Mouse (Mus musculus) hindbrain, embryonic 13.5 days (tissue): ENCODE measurements around the gene Mta3. TPM values are rescaled to one million over a fixed set of nuclear protein-coding genes. Genes with fewer than 3 reads are reported as not detected.

Experiments used
- ATAC-seq: fragments of 200-750 bp; cut with Nextera tagmentation; 2 replicates; pipeline ENCODE4 v1.8.0; 2017; ENCODE audit warnings: moderate TSS enrichment; ENCODE audit not compliant: low FRiP score
- H3K27ac ChIP-seq: fragments of 300-500 bp; sonication (generic); 2 replicates; pipeline ENCODE4 v1.5.1; 2015; ENCODE audit warnings: inconsistent platforms, mild to moderate bottlenecking, moderate library complexity
- H3K27me3 ChIP-seq: fragments of 300-500 bp; sonication (generic); 2 replicates; pipeline ENCODE4 v1.6.1; 2015; ENCODE audit warnings: mild to moderate bottlenecking, inconsistent platforms
- H3K36me3 ChIP-seq: fragments of 300-500 bp; sonication (generic); 2 replicates; pipeline ENCODE4 v1.6.1; 2015; ENCODE audit warnings: mild to moderate bottlenecking, inconsistent platforms
- H3K4me1 ChIP-seq: fragments of 300-500 bp; sonication (generic); replicated peaks from 2 replicates; pipeline ENCODE4 v1.6.1; 2015; ENCODE audit warnings: inconsistent platforms
- H3K4me2 ChIP-seq: fragments of 300-500 bp; sonication (generic); 2 replicates; pipeline ENCODE4 v1.6.1; 2015; ENCODE audit warnings: inconsistent platforms, mild to moderate bottlenecking, moderate library complexity
- H3K4me3 ChIP-seq: fragments of 300-500 bp; sonication (generic); 2 replicates; pipeline ENCODE4 v1.5.1; 2015; ENCODE audit warnings: mild to moderate bottlenecking, inconsistent platforms
- H3K9ac ChIP-seq: fragments of 300-500 bp; sonication (generic); 2 replicates; pipeline ENCODE4 v1.6.1; 2015; ENCODE audit warnings: mild to moderate bottlenecking, inconsistent platforms
- H3K9me3 ChIP-seq: fragments of 300-500 bp; sonication (generic); 2 replicates; pipeline ENCODE4 v1.6.1; 2016; ENCODE audit warnings: inconsistent platforms
- WGBS: fragments of 180-500 bp; shearing (Covaris S2); methylation state at CpG from one replicate; pipeline ENCODE4 v1.1.7; 2015; 5-methylcytosine and 5-hydroxymethylcytosine counted together
- polyA plus RNA-seq: library from polyadenylated mRNA; unstranded; fragments of >200 nt; fragmentation: Nextera tagmentation; extraction: Ambion mirVana; gene quantifications from 2 replicates; pipeline ENCODE4 v1.2.1, GENCODE M21; 2015

Gene Mta3
- polyA plus RNA-seq, 1 experiment from 2014 or later: 33.3 TPM

DNA sequence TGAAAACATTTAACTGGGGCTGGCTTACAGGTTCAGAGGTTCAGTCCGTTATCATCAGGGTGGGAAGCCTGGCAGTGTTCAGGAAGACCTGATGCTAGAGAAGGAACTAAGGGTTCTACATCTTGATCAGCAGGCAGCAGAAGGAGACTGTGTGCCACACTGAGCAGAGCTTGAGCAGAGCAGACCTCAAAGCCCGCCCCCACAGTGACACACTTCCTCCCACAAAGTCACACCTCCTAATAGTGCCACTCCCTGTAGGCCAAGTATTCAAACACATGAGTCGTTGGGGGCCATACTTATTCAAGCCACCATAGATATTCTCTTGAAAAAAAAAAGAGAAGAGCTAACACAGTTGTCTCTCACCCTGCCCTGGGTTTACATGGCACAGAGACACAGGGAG lies 115.9 kb downstream of the Mta3 start:
- Histone ChIP-seq H3K9ac (no peak overlapping the region), H3K27ac (no peak overlapping the region), H3K27me3 (no peaks in the 10 kb centered on the region), H3K4me1 (peaks cover 17% of the 10 kb centered on the region), H3K9me3 (no peaks in the 10 kb centered on the region), H3K4me2 (no peak overlapping the region), H3K36me3 (no peaks in the 10 kb centered on the region), H3K4me3 (no peak overlapping the region)
- no peak for ATAC-seq
- 94% methylated on average over 3 of the region's 3 CpGs for WGBS

DNA sequence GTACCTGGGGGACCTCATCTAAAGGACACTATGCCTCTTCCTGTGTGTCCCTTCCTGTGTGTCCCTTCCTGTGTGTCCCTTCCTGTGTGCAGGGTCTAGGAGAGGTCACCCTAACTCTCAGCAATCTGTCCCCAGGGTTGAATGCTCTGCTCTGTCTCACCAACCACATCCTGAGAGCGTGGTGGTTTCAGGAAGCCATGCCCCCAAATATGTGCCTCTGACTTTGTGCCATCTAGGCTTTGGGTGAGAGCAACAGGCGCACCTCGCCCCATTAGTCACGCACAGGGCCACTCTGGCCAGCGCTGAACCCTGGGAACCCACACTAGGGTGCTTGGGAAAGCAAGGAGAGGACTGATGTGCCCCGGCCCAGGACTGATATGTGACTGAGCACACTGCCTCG lies 117.9 kb downstream of the Mta3 start:
- WGBS: 90% methylated on average over 7 of the region's 7 CpGs

DNA sequence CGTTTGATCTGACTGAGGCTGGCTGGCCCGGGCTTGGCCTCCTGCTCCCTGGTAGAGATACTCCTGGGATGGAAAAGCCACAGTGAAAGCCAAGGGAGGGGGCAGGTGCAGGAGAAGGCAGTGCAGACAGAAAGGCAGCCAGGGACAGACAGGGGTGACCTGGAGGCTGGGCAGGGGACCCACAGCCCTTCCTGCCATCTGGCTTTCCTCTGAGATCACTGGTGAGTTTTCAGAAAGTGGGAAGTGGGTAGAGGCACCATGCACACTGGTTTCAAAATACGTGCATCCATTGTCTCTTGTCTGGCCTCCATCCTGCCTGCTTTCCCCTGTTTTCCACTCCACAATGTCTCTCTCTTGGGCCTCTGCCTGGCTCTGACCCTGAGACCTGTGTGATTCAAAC lies 123.4 kb downstream of the Mta3 start:
- no peaks in the 10 kb centered on the region for H3K9me3 ChIP-seq
- no peak overlapping the region for H3K27ac ChIP-seq
- no peak overlapping the region for H3K4me2 ChIP-seq
- ATAC-seq: no peak
- H3K9ac ChIP-seq: no peak overlapping the region
- H3K36me3 ChIP-seq: no peaks in the 10 kb centered on the region
- no peaks in the 10 kb centered on the region for H3K4me1 ChIP-seq
- H3K27me3 ChIP-seq: no peaks in the 10 kb centered on the region
- H3K4me3 ChIP-seq: no peak overlapping the region
- WGBS: 69% methylated on average over 3 of the region's 3 CpGs

More for the DNA sequence above, 117.9 kb downstream of the Mta3 start:
- no peak overlapping the region for H3K27ac ChIP-seq
- no peak overlapping the region for H3K4me3 ChIP-seq
- H3K4me1 ChIP-seq: peaks cover 17% of the 10 kb centered on the region
- H3K9ac ChIP-seq: no peak overlapping the region
- no peak overlapping the region for H3K4me2 ChIP-seq
- no peaks in the 10 kb centered on the region for H3K9me3 ChIP-seq
- ATAC-seq: no peak
- no peaks in the 10 kb centered on the region for H3K36me3 ChIP-seq
- no peaks in the 10 kb centered on the region for H3K27me3 ChIP-seq

DNA sequence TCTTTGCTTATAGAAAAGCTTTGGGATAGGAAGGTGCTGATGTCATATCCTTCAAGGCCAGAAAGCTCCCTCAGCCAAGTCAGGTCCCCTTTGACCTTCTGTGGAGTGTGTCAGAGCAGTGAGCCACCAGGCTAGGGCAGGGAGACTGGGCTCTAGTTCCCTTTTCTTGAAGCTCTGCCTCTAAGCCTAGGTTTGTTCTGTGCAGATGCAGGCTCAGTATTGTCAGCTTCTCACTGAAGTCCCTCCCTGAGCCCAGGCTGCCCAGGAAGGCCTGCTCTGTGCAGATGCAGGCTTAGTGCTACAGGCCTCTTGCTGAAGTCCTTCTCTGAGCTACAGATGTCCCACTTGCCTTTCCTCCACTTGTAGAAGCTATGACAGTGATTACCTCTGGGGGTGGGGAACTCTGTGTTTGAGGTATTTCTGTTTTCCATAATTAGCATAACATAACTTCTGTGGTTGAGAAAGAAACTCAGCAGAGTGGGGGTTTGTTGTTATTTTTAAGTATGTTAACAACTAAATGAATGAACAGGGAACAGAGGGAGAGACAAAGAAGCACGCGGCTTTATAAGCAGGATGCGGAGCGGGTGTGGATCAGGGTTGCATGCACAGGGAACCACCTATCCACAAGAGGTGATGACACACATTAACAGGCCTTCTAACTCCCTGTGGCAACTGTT lies 124.8 kb downstream of the Mta3 start:
- Histone ChIP-seq H3K36me3 (no peaks in the 10 kb centered on the region), H3K4me3 (no peak overlapping the region), H3K27ac (no peak overlapping the region), H3K9me3 (no peaks in the 10 kb centered on the region), H3K27me3 (no peaks in the 10 kb centered on the region), H3K9ac (no peak overlapping the region), H3K4me1 (no peaks in the 10 kb centered on the region), H3K4me2 (no peak overlapping the region)
- ATAC-seq: no peak
- 95% methylated on average over 4 of the region's 4 CpGs for WGBS

DNA sequence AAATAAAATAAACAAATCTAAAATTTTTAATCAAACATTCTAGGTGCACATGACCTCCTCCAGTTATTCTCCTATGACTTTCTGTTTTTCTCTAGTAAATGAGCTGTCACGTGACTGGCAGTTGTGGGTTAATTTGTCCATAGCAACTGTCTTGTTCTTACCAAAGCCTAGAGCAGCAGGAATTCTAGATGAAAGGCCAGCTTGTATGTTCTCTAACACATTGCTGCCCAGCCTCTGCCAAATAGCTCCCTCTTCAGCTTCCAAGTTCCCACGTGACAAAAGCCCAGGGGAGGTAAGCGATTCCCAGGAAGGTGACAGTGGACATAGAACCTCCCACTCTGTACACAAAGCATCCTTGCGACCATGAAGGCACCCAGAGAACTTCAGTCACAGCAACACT lies 128.2 kb downstream of the Mta3 start:
- ATAC-seq: no peak
- WGBS: 58% methylated on average over 4 of the region's 4 CpGs

DNA sequence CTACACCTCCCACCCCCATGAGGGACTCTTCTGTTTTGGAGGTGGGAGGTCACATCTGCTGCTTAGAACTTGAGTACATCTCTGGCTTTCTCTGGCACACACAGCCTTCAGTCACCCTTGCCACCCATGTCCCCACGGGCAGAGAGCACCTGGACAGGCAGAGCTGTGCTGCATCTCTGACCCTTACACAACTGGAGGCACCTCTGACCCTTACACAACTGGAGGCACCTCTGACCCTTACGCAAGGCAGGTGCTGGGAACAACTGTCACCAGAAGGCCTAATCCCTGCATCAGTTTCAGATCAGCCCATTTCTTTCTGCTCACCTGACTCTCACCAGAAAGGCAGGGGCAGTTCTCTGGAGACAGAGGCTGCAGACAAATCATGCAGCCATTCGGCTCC lies 130.1 kb downstream of the Mta3 start:
- Histone ChIP-seq H3K27me3 (no peaks in the 10 kb centered on the region; the same call in 1 of the 2 replicates), H3K27ac (no peak overlapping the region), H3K36me3 (no peaks in the 10 kb centered on the region), H3K4me2 (no peak overlapping the region), H3K4me3 (no peak overlapping the region), H3K9me3 (no peaks in the 10 kb centered on the region), H3K9ac (no peak overlapping the region), H3K4me1 (peaks cover 8% of the 10 kb centered on the region; the same call in 1 of the 2 replicates)
- WGBS: 73% methylated on average over 3 of the region's 3 CpGs
- ATAC-seq: no peak

More for the DNA sequence above, 128.2 kb downstream of the Mta3 start:
- H3K4me3 ChIP-seq: no peak overlapping the region
- H3K9me3 ChIP-seq: no peaks in the 10 kb centered on the region
- no peaks in the 10 kb centered on the region; the same call in 1 of the 2 replicates for H3K27me3 ChIP-seq
- no peak overlapping the region for H3K9ac ChIP-seq
- no peak overlapping the region for H3K4me2 ChIP-seq
- H3K36me3 ChIP-seq: no peaks in the 10 kb centered on the region
- peaks cover 8% of the 10 kb centered on the region; the same call in 1 of the 2 replicates for H3K4me1 ChIP-seq
- H3K27ac ChIP-seq: no peak overlapping the region

DNA sequence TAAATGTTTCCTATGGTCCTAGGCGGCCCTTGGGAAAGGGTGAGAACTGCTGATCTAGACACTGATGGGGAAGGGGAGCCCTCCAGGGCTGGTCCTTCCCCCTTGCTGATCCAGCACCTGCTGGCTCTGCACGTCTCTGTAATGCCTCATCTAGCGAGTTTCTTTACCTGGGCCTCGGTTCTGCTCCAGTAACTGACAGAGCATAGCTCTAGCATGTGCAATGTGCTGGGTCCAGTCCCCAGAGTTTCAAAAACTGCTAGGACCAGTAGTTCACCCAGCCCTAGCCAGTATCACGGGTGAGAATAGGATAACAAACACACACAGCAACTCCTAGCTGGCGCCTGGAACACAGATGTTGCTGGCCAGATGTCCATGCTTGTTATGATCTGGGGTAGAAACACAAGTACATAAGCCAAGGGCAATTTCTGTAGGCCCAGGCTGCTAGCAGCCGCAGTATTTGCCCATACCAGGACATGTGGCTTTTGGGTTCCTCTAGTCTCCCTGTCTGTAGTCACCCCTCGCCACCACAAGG lies 131.8 kb downstream of the Mta3 start:
- Histone ChIP-seq H3K9me3 (no peaks in the 10 kb centered on the region), H3K9ac (no peak overlapping the region), H3K27ac (no peak overlapping the region), H3K4me2 (no peak overlapping the region), H3K4me3 (no peak overlapping the region), H3K36me3 (no peaks in the 10 kb centered on the region), H3K4me1 (peaks cover 8% of the 10 kb centered on the region; the same call in 1 of the 2 replicates), H3K27me3 (no peaks in the 10 kb centered on the region; the same call in 1 of the 2 replicates)
- ATAC-seq: no peak
- 72% methylated on average over 8 of the region's 8 CpGs for WGBS

DNA sequence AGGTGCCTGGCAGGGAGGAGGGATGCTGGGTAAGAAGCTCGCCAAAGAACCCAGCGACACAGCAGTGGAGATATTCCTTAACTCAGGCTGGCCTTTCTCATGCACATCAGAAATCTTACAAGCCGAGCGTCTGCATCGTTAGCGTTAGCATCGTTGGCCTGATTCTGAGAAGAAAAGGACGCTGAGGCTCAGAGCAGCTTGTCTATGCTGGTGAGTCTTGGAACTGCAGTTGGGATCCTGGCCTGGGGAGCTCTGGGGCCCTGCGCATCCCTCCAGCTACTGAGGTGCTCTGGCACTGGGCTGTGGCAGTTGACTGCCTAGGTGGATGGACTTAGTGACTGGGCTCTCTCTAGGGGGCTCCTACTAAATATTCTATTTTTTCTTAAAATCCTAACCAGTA lies 133.2 kb downstream of the Mta3 start:
- no peak overlapping the region for H3K27ac ChIP-seq
- peaks cover 8% of the 10 kb centered on the region; the same call in 1 of the 2 replicates for H3K4me1 ChIP-seq
- H3K4me3 ChIP-seq: no peak overlapping the region
- H3K4me2 ChIP-seq: no peak overlapping the region
- no peak overlapping the region for H3K9ac ChIP-seq
- 64% methylated on average over 9 of the region's 9 CpGs for WGBS
- no peaks in the 10 kb centered on the region for H3K9me3 ChIP-seq
- H3K36me3 ChIP-seq: no peaks in the 10 kb centered on the region
- ATAC-seq: no peak
- no peaks in the 10 kb centered on the region; the same call in 1 of the 2 replicates for H3K27me3 ChIP-seq

DNA sequence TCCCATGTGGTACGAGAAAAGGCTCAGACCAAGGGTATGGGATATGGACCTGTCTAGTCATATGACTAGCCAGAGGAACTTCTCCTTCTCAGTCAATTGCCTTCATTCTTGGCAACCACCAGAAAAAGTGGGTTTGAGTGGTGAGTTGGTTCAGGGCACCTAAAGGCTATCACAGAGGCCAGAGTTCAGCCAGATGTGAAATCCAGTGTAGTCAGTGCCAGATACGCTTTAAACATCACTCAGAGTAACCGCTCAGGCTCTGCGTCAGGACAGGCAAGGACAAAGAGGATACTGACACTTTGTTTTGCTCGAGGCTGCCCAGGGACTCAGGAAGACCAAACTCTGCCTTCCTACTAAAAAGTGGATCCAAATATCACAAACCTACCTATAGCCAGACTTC lies 135.0 kb downstream of the Mta3 start:
- H3K4me3 ChIP-seq: no peak overlapping the region
- no peaks in the 10 kb centered on the region for H3K36me3 ChIP-seq
- ATAC-seq: no peak

DNA sequence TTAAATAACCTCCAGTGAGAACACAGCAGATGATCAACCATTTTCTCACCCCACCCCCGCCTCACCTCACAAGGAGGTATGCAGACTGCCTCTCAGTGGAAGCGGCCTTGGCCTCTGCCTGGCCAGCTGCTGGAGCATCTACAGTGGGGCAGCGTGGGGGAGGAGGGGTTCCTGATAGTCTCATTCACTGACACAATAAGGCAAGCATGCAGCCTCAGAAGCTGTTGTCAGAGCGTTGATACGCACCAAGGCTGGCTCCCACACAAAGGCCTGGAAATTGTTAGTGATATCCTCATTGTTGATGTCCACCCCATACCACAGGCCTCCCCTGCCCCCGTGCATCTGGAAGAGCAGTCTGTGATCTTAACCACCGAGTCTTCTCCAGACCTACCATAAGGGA lies 137.8 kb downstream of the Mta3 start:
- Histone ChIP-seq H3K36me3 (no peaks in the 10 kb centered on the region), H3K4me3 (no peak overlapping the region), H3K4me2 (no peak overlapping the region), H3K27ac (no peak overlapping the region), H3K9me3 (no peaks in the 10 kb centered on the region), H3K4me1 (peaks cover 1% of the 10 kb centered on the region), H3K27me3 (no peaks in the 10 kb centered on the region; the same call in 1 of the 2 replicates), H3K9ac (no peak overlapping the region)
- WGBS: 55% methylated on average over 7 of the region's 7 CpGs
- ATAC-seq: no peak

More for the DNA sequence above, 135.0 kb downstream of the Mta3 start:
- Histone ChIP-seq H3K9me3 (no peaks in the 10 kb centered on the region), H3K4me2 (no peak overlapping the region), H3K27me3 (no peaks in the 10 kb centered on the region; the same call in 1 of the 2 replicates), H3K27ac (no peak overlapping the region), H3K4me1 (peaks cover 6% of the 10 kb centered on the region; the same call in 1 of the 2 replicates), H3K9ac (no peak overlapping the region)
- 90% methylated on average over 5 of the region's 5 CpGs for WGBS

DNA sequence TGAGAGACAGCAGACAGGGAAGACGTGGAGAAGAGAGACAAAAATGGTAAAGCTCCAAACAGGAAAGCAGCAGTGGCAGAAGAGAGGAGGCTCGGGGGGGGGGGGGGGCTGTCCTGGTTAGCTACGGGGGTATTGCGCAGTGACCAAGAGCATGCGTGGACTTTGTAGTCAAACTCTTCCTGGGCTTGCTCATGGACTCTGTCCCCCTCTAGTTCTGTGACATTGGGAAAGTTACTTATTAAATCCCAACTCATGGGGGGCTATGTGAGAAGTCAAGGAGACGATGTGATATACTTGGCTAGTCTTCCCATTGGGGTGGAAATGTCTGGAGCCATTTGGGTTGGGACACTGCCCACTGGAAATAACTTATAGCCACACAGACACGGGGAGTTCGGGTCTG lies 139.6 kb downstream of the Mta3 start:
- H3K4me2 ChIP-seq: no peak overlapping the region
- no peak overlapping the region for H3K9ac ChIP-seq
- 86% methylated on average over 8 of the region's 8 CpGs for WGBS
- no peak overlapping the region for H3K27ac ChIP-seq
- no peaks in the 10 kb centered on the region for H3K27me3 ChIP-seq
- ATAC-seq: no peak
- peaks cover 16% of the 10 kb centered on the region for H3K4me1 ChIP-seq
- H3K4me3 ChIP-seq: no peak overlapping the region
- no peaks in the 10 kb centered on the region for H3K36me3 ChIP-seq
- no peaks in the 10 kb centered on the region for H3K9me3 ChIP-seq

DNA sequence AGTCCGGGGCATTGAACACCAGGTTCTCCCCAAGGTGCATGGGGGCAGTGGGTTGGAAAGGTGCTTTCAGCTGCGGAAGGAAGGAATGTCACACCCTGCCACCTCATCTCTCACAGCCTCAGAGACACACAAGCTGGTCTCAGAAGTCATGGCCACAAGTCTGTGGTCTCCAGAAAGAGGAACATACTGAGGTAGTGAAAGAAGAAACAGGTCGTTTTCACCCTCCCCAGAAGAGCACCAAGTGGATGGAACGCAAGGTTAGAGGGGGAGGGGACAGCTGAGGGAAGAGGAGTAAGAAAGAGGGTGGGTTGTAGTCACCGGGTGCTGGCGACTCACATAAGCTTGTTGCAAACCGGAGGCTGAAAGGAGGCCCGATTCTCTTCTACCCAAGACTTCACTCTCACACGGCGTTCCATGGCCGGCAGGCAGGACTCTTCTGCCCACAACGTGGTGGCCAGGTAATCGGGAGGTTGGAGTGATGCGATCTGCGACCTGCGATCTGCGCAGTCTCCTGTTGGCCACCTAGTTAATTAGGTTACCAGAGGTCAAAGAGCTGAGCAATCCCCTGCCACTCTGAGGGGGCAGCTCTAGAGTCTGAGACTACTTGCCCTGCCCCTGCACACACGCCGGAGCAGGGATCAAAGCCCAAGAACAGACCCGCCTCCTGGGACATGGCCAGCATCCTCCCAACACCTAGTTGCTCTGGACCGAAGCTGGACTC lies 140.5 kb downstream of the Mta3 start:
- no peak overlapping the region for H3K4me3 ChIP-seq
- no peak overlapping the region for H3K4me2 ChIP-seq
- no peak overlapping the region for H3K27ac ChIP-seq
- 86% methylated on average over 21 of the region's 21 CpGs for whole genome bisulfite sequencing
- ATAC-seq: no peak
- H3K9ac ChIP-seq: no peak overlapping the region
- peaks cover 16% of the 10 kb centered on the region for H3K4me1 ChIP-seq
- no peaks in the 10 kb centered on the region for H3K36me3 ChIP-seq
- no peaks in the 10 kb centered on the region for H3K27me3 ChIP-seq
- no peaks in the 10 kb centered on the region for H3K9me3 ChIP-seq
